Mouse (Mus musculus) cerebellum, adult (tissue): ENCODE results near the gene Rln1.
A peak's percentile ranks its signal among the peaks of the same experiment; 100 is the strongest.

Source experiments
- ATAC-seq: cut with Nextera tagmentation; 2 replicates; pipeline ENCODE4 v1.9.2; 2017; ENCODE audit warnings: mild to moderate bottlenecking, moderate library complexity, mixed read lengths; ENCODE audit not compliant: insufficient number of reproducible peaks, low FRiP score, low TSS enrichment

Rln1 gene

GRCm38 (mm10) chr19:29362173-29362930 lies 27.9 kb upstream of the Rln1 start:
- ATAC-seq = peak; percentile 11; the same call in 1 of the 2 replicates

GRCm38 (mm10) chr19:29361468-29362130 lies 27.1 kb upstream of the Rln1 start:
- ATAC-seq = peak; percentile 100

- ATAC-seq = no peak
Measured at GRCm38 (mm10) chr19:29360251-29360650, 25.8 kb upstream of the Rln1 start.

GRCm38 (mm10) chr19:29356281-29356680 lies 21.8 kb upstream of the Rln1 start:
- ATAC-seq = no peak

- ATAC-seq = peak; percentile 83
Measured at GRCm38 (mm10) chr19:29354895-29355877, 20.7 kb upstream of the Rln1 start.

- ATAC-seq = no peak
Measured at GRCm38 (mm10) chr19:29350991-29351390, 16.5 kb upstream of the Rln1 start.

- ATAC-seq = no peak
Measured at GRCm38 (mm10) chr19:29345636-29346035, 11.2 kb upstream of the Rln1 start.

GRCm38 (mm10) chr19:29344868-29345267 lies 10.4 kb upstream of the Rln1 start:
- no peak for ATAC-seq

GRCm38 (mm10) chr19:29342281-29342680 lies 7.8 kb upstream of the Rln1 start:
- ATAC-seq = no peak

- no peak for ATAC-seq
Measured at GRCm38 (mm10) chr19:29341029-29341428, 6.6 kb upstream of the Rln1 start.

GRCm38 (mm10) chr19:29336624-29337023 lies 2.2 kb upstream of the Rln1 start:
- no peak for ATAC-seq

GRCm38 (mm10) chr19:29326822-29327552 lies 7.5 kb downstream of the Rln1 start:
- no peak for ATAC-seq

- no peak for ATAC-seq
Measured at GRCm38 (mm10) chr19:29326396-29326795, 8.1 kb downstream of the Rln1 start.

- ATAC-seq = no peak
Measured at GRCm38 (mm10) chr19:29325852-29326180, 8.7 kb downstream of the Rln1 start.

- no peak for ATAC-seq
Measured at GRCm38 (mm10) chr19:29325053-29325851, 9.2 kb downstream of the Rln1 start, which contains the start of gene Insl6. Gene Insl6, minus strand, starts transcription at chr19:29325356.

GRCm38 (mm10) chr19:29323416-29324049 lies 10.9 kb downstream of the Rln1 start:
- ATAC-seq = no peak

GRCm38 (mm10) chr19:29312661-29313060 lies 21.8 kb downstream of the Rln1 start:
- no peak for ATAC-seq

- ATAC-seq = no peak
Measured at GRCm38 (mm10) chr19:29311791-29312190, 22.7 kb downstream of the Rln1 start.

- no peak for ATAC-seq
Measured at GRCm38 (mm10) chr19:29308832-29309231, 25.6 kb downstream of the Rln1 start.
